8 mouse cellular contexts compared by ENCODE assay signal in genomic region chr9:44880309-44881081, GRCm38 (mm10). TPM values are rescaled to one million over a fixed set of nuclear protein-coding genes. Genes with fewer than 3 reads are reported as not detected.
DNase-seq lines count a peak whose midpoint lies in the region; ATAC-seq and TF ChIP-seq lines count a peak whose summit lies in the region.

No protein-coding gene starts in this region.

- no peak for TF ChIP-seq CTCF in gastrocnemius, adult 2 months (IDR thresholded peaks at IDR 0.05)
- TF ChIP-seq CTCF in E14TG2a.4 (conservative IDR thresholded peaks at IDR 0.05; ENCODE audit: low read length), result no peak

- H3K9me3 ChIP-seq in E14TG2a.4 (ENCODE audit: low read length), result no peaks in the 10 kb centered on the region
- H3K9me3 ChIP-seq in kidney, embryonic 16.5 days (ENCODE audit: low read length), result no peaks in the 10 kb centered on the region
- no peaks in the 10 kb centered on the region for H3K9me3 ChIP-seq in stomach, embryonic 14.5 days (ENCODE audit: control insufficient read depth, low read depth, low read length)

- peaks cover 56% of the 10 kb centered on the region for H3K4me1 ChIP-seq in E14TG2a.4 (replicated peaks; ENCODE audit: low read depth, low read length)
- H3K4me1 ChIP-seq in kidney, embryonic 16.5 days (ENCODE audit: insufficient read depth, low read length), result peaks cover 44% of the 10 kb centered on the region
- H3K4me1 ChIP-seq in stomach, embryonic 14.5 days (ENCODE audit: control insufficient read depth, insufficient read depth, low read length), result peaks cover 26% of the 10 kb centered on the region

- H3K9ac ChIP-seq in kidney, embryonic 16.5 days (replicated peaks; ENCODE audit: low read length), result peak overlapping the region; percentile 96
- peak overlapping the region; percentile 94 for H3K9ac ChIP-seq in stomach, embryonic 14.5 days (replicated peaks; ENCODE audit: low read depth, low read length)

- H3K4me2 ChIP-seq in kidney, embryonic 16.5 days (replicated peaks; ENCODE audit: low read depth, low read length), result peak overlapping the region; percentile 95
- peak overlapping the region; percentile 97 for H3K4me2 ChIP-seq in stomach, embryonic 14.5 days (replicated peaks; ENCODE audit: low read depth, low read length)

- peaks cover 12% of the 10 kb centered on the region for H3K27me3 ChIP-seq in E14TG2a.4 (ENCODE audit: insufficient read depth, low read length)
- no peaks in the 10 kb centered on the region for H3K27me3 ChIP-seq in kidney, embryonic 16.5 days (ENCODE audit: insufficient read depth, low read length)
- no peaks in the 10 kb centered on the region for H3K27me3 ChIP-seq in stomach, embryonic 14.5 days (ENCODE audit: control insufficient read depth, insufficient read depth, low read length)

- peak overlapping the region; percentile 94 for H3K27ac ChIP-seq in gastrocnemius, adult 2 months
- H3K27ac ChIP-seq in kidney, embryonic 16.5 days (ENCODE audit: low read length), result peak overlapping the region; percentile 91
- H3K27ac ChIP-seq in stomach, embryonic 14.5 days (ENCODE audit: low read length), result peak overlapping the region; percentile 98

- peak overlapping the region; percentile 77 for H3K4me3 ChIP-seq in gastrocnemius, adult 2 months
- H3K4me3 ChIP-seq in E14TG2a.4 (replicated peaks; ENCODE audit: low read length), result peak overlapping the region; percentile 98
- H3K4me3 ChIP-seq in kidney, embryonic 16.5 days (ENCODE audit: low read length), result peak overlapping the region; percentile 97
- peak overlapping the region; percentile 99 for H3K4me3 ChIP-seq in stomach, embryonic 14.5 days (ENCODE audit: low read depth, low read length)

- peaks cover 27% of the 10 kb centered on the region for H3K36me3 ChIP-seq in E14TG2a.4 (ENCODE audit: insufficient read depth, low read length)
- no peaks in the 10 kb centered on the region for H3K36me3 ChIP-seq in kidney, embryonic 16.5 days (ENCODE audit: insufficient read depth, low read length)
- H3K36me3 ChIP-seq in stomach, embryonic 14.5 days (ENCODE audit: control insufficient read depth, insufficient read depth, low read length), result peaks cover 3% of the 10 kb centered on the region; the same call in 1 of the 2 replicates

- WGBS in kidney, embryonic 16.5 days, result 1% methylated on average over 30 of the region's 44 CpGs
- 0% methylated on average over 42 of the region's 44 CpGs for WGBS in stomach, embryonic 14.5 days

- ATAC-seq in kidney, embryonic 16.5 days (ENCODE audit: low FRiP score, low TSS enrichment), result peak; percentile 16
- no peak for ATAC-seq in stomach, embryonic 14.5 days (ENCODE audit: insufficient number of reproducible peaks, insufficient read depth, low FRiP score, low read depth)

- DNase-seq in gastrocnemius, adult 2 months, result peak; percentile 49
- no peak for DNase-seq in gastrocnemius, postnatal 36 days
- DNase-seq in cerebellum, adult 8-10 months, result peak; percentile 61
- peak; percentile 20 for DNase-seq in gastrocnemius, postnatal 25 days
- peak; percentile 10 for DNase-seq in lung, postnatal 36 days

- intact Hi-C loops in gastrocnemius, adult 2 months (cut with DNase I), result loop anchor here (2.0 to 5.0 kb wide), 2 partner anchors 37 to 40 kb away; no protein-coding TSS in a partner anchor
- intact Hi-C loops in gastrocnemius, postnatal 36 days (cut with DNase I), result loop anchor here (5.0 kb wide), 2 partner anchors 37 to 38 kb away; no protein-coding TSS in a partner anchor

RNA-seq across cellular contexts. Expression of gene Kmt2a, which starts 0.6 kb away (rescaled TPM):
- total RNA-seq in gastrocnemius, adult 2 months (2021), result 10 to 100 TPM; 21.5 to 21.7 TPM
- 10 to 100 TPM; 12.5 to 12.8 TPM for total RNA-seq in gastrocnemius, postnatal 36 days (2021)
- 10 to 100 TPM; 10.0 to 15.3 TPM for total RNA-seq in gastrocnemius, postnatal 25 days (2021)
- polyA plus RNA-seq in kidney, embryonic 16.5 days (2015; fragmentation: Nextera tagmentation; extraction: Ambion mirVana), result 10.8 and 13.5 TPM in 2 replicates
- 12.7 and 15.9 TPM in 2 replicates for polyA plus RNA-seq in stomach, embryonic 14.5 days (2014; fragmentation: Nextera tagmentation; extraction: Ambion mirVana)

RNA-seq across cellular contexts. Expression of gene Atp5l, which starts 40.0 kb away (rescaled TPM):
- total RNA-seq in gastrocnemius, adult 2 months (2021), result 100 to 1,000 TPM; 668 to 937 TPM
- 100 to 1,000 TPM; 659 to 699 TPM for total RNA-seq in gastrocnemius, postnatal 36 days (2021)
- 100 to 1,000 TPM; 769 to 791 TPM for total RNA-seq in gastrocnemius, postnatal 25 days (2021)
- polyA plus RNA-seq in kidney, embryonic 16.5 days (2015; fragmentation: Nextera tagmentation; extraction: Ambion mirVana), result 677 and 753 TPM in 2 replicates
- 667 and 745 TPM in 2 replicates for polyA plus RNA-seq in stomach, embryonic 14.5 days (2014; fragmentation: Nextera tagmentation; extraction: Ambion mirVana)

Comparison
In these comparisons a context has a peak if more than half of its experiments do, and no peak if none do; other contexts are left out.
1. DNase-seq: peak in gastrocnemius, adult 2 months (single experiment), cerebellum, adult 8-10 months (single experiment), gastrocnemius, postnatal 25 days (single experiment) and lung, postnatal 36 days (single experiment); none in gastrocnemius, postnatal 36 days (0 of 2).
2. Peak in every context shown above with its lines, with median percentiles within 50 percentile points of each other: H3K27ac ChIP-seq and H3K4me3 ChIP-seq.